Mouse (Mus musculus) MEL (cell line): Measurements from ENCODE around the gene Gabbr2.

Experiments
- CTCF ChIP-seq, 3 experiments: IDR thresholded peaks in 2 of 3; conservative IDR thresholded peaks in 1 of 3; 2 replicates each; pipeline ENCODE4 v1.5.1; 2011 to 2012; ENCODE audit warnings: low read length in 3 of 3, low read depth in 2 of 3, mild to moderate bottlenecking in 2 of 3, improper control_type of control experiment in 1 of 3, inconsistent platforms in 1 of 3, mixed read lengths in 1 of 3, moderate library complexity in 1 of 3; ENCODE audit not compliant: control insufficient read depth in 1 of 3, insufficient read depth in 1 of 3, poor library complexity in 1 of 3, severe bottlenecking in 1 of 3
- GATA1 ChIP-seq: IDR thresholded peaks from 2 replicates; pipeline ENCODE4 v1.6.1; 2011; ENCODE audit warnings: low read depth, low read length, improper control_type of control experiment
- ZKSCAN1 ChIP-seq: IDR thresholded peaks from 2 replicates; pipeline ENCODE4 v1.6.1; 2012; ENCODE audit warnings: low read depth, mild to moderate bottlenecking, inconsistent platforms, low read length, improper control_type of control experiment, moderate library complexity

GRCm38 (mm10) chr4:46915476-46915875 lies 76.2 kb downstream of the Gabbr2 start:
- TF ChIP-seq CTCF (IDR thresholded peaks at IDR 0.05 in 2 of 3, conservative IDR thresholded peaks at IDR 0.05 in 1 of 3; ENCODE audit: control insufficient read depth in 1 of 3, insufficient read depth in 1 of 3, low read depth in 2 of 3, low read length in 3 of 3, poor library complexity in 1 of 3, severe bottlenecking in 1 of 3) (no peak), ZKSCAN1 (no peak), GATA1 (no peak)
